Mouse (Mus musculus) gastrocnemius, postnatal 14 days (tissue): ENCODE measurements around the gene Gm21988. TPM values are rescaled to one million over a fixed set of nuclear protein-coding genes. Genes with fewer than 3 reads are reported as not detected.
A peak's percentile ranks its signal among the peaks of the same experiment; 100 is the strongest.

Experiments used
- DNase-seq: peaks from one replicate; pipeline ENCODE4 v3.0.0; 2021; ENCODE audit warnings: mixed read lengths
- intact Hi-C: fragments of 180-260 bp; cut with DNase I; formaldehyde crosslinking; loops from one replicate; pipeline ENCODE4 v1.15.1; 2025; ENCODE audit warnings: low total_unique reads
- long read RNA-seq, 2 experiments: library from polyadenylated mRNA; stranded (forward); transcript quantifications; one replicate each; pipeline ENCODE4 v2.0.0; 2021
- total RNA-seq, 2 experiments: library from RNA; stranded (reverse); gene quantifications; 2 replicates each; pipeline ENCODE4 v1.2.3; 2021

The Gm21988 gene
- 1 to 10 TPM; 2.6 to 2.7 TPM for total RNA-seq
- long read RNA-seq, experiment 1, partial matches to known transcripts: 5 of 7 reads
- long read RNA-seq, experiment 1, other reads (novel, unspliced or antisense): 2 of 7 reads
- long read RNA-seq, experiment 2, partial matches to known transcripts: 4 of 7 reads
- long read RNA-seq, experiment 2, other reads (novel, unspliced or antisense): 1 of 7 reads

DNA sequence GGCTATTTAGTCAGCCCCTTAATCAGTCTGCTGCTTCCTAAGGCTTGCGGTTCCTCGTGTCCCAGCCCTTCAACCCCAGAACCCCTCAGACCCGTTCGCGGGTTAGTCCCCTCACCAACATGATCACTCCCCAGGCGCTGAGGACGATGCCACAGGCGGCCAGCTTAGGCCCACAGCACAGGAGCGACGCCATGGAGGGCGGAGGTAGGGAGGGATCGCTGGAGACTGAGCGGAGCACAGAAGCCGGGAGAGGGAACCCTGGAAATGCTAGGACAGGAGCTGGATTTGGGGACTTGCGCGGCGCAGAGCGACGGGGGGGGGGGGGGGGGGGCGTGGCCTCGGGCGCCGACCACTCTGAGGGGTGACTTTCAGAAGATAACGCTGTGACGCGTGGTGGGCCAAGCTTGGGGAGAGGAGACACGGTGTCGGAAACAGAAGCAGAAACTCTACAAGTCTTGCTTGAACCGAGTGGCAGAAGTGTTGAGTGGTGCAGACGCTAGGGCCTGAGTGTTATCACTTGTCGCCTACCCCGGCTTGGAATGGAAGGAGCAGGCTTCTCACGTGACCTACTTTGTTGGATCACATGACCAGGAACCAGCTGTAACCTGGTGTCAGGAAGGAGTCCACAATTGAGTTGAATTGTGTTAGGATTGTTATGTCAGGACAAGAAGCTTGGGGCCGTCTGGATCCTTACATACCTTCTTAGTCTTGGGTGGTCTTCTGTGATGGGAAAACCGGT, at the start of gene Gm21988, which contains the start of gene Rnasek:
TSS of gene Gm21988 (minus strand) at position 290 of the 739 bp plus-strand sequence.
TSS of gene Rnasek (minus strand) at position 302 of the 739 bp plus-strand sequence.
- intact Hi-C loops: no loop called here
- peak; percentile 62 for DNase-seq

DNA sequence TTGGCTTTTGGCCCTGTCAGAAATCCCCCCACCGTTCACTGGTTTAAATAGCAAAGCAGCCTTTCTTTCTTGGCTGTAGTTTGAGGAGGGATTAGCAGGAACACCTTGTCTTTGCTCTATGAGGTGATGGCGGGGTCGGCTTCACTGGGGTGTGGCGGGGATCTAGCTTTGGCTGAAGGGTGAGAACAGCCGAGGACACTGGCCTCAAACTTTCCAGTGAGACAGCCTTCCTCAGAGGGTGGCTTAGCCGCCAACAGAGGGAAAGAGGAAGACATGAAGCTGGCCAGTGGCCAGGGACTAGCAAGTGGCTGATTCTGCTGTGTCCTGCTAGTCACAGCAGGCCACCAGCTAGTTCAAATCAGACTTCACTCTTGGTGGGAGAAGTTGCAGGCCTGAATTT, 49.6 kb upstream of the Gm21988 start:
- intact Hi-C loops: no loop called here

DNA sequence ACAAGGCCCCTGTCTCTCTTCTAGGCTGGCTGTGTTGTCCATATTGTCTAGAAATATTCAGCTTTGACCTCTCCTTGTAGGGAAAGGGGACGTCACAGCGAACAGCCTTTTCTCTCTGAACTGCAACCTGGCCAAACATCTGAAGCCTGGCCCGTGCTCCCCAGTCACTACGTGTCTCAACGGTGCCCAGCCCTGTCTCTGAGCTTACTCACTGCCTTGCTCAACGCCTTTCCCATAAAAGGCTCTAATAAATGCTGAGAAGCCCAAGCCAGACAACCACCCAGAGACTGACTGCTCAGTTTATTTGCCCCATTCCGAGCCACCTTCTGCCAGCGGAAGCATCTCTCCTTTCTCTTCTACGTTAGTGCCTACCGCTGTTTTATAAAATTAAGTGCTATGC, 48.5 kb upstream of the Gm21988 start:
- no peak for DNase-seq
- intact Hi-C loops: no loop called here

More for the DNA sequence above, 49.6 kb upstream of the Gm21988 start:
- DNase-seq: peak; percentile 25

DNA sequence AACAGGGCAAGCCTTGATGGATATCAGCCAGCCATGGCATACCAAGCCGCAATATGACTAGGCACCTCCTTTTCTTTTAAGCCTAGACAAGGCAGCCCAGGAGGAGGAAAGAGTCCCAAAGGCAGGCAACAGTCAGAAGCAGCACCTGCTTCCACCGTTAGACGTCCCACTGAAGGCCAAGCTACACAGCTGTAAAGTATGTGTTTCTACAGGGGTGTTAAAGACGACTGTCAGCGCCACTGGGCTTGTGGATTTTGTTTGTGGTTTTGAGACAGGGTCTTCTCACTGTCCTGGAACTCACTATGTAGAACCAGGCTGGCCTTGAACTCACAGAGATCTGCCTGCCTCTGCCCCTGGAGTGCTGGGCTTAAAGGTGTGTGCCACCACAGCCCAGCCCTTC, 46.1 kb upstream of the Gm21988 start:
- intact Hi-C loops: no loop called here
- no peak for DNase-seq

DNA sequence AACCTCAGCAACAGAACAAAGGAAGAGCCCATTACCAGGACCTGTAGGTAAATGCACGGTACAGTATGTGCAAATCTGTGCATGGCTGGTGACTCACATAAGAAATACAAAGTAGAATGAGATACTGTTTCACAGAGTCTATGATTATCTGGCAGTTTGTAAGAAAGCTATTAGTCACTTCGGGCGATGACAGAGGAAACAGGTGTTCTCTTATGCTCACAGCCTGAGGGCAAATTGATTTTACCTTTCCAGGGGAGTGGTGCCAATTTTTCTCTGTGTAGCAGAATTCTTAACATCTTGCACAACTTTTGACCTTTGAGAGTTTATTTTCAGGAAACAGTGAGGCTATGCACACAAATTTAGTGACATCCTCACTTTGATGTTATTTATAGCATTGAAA, 45.1 kb upstream of the Gm21988 start:
- intact Hi-C loops: no loop called here
- no peak for DNase-seq

DNA sequence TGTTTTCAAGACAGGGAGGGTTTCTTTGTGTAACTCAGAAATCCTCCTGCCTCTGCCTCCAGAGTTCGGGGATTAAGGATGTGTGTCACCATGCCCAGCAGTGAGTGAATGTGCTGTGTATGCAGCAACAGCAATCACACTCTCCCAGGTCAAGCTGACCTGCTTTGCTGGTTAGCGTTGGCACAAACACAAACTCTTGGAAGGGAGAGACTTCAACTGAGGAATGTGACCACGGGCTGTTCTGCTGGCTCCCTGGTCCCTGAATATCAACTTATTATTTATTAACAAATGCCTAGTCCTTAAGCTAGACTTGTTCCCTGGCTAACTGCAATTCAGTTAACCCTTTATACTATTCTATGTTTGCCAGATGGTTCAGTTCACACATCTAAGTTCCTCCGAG, 44.0 kb upstream of the Gm21988 start:
- intact Hi-C loops: no loop called here
- DNase-seq: no peak

DNA sequence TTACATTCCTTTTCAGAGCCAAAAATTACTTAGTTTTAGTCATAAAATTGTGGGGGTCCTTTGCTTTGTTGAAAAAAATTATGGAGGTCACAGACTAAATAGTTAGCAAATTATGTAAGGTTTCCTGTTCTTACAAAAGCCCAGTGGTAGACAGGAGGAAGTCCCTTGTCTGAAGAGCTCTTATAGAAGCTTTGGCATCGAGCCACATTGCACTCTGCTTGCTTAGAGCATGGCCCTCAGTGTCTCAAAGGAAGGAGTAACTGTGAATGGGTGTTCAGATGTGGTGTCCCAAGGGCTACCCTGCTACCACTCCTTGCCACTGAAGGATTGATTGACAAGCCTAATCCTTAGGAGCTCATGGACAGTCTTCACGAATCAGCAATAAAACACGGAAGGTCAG, 40.8 kb upstream of the Gm21988 start:
- intact Hi-C loops: no loop called here
- peak; percentile 13 for DNase-seq

DNA sequence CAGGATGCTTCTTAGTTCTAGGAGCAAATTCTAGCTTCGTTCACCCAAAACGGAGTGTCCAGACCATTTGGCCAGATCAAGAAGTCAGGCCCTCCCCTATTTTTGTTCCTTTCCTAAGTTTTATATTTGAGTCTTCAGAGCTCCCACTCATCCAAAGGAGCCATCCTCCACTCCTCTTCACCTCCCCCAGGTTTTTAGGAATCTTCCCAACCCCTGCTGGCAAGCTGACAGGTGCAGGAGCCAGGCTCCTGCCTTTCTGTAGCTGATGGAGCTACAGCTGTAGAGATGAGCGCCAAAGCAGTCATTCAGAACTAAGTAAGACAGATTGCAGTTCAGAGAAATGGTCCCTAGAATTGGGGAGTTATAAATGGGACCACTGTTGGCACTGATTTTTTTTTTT, 39.3 kb upstream of the Gm21988 start:
- intact Hi-C loops: no loop called here

DNA sequence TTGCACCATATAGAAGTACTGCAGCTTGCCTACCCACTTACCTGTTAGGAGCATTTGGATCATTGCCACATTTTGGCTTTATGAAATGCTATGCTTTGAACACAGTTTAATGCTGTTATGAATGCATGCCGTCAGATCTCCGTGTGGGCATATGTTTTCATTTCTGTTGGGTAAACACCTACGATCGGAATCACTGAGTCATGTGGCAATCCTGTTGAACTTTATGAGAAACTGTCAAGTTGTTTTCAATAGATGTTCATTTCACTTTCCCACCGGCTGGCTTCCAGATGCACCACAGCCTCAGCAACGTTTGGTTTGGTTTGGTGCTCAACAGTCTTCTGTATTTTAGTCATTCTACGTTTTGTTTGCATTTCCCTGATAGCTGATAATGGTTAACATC, 32.0 kb upstream of the Gm21988 start:
- intact Hi-C loops: no loop called here
- DNase-seq: no peak

More for the DNA sequence above, 39.3 kb upstream of the Gm21988 start:
- no peak for DNase-seq

DNA sequence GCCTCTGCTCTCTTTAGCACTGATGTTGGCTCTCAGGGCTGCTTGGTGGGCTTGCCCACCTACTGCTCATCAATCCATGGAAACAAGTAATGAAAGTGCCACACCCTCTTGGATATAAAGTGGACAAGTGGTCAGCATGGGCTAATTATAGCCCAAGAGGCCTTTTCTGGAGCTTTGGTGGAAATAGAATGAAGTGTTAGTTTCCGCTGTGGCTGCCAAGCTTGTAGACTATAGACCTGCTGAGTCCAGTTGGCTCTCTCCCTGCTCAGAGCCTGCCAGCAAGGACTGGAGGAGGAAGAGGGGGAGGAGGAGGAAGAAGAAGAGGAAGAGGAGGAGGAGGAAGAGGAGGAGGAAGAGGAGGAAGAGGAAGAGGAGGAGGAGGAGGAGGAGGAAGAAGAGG, 26.8 kb upstream of the Gm21988 start:
- intact Hi-C loops: no loop called here

DNA sequence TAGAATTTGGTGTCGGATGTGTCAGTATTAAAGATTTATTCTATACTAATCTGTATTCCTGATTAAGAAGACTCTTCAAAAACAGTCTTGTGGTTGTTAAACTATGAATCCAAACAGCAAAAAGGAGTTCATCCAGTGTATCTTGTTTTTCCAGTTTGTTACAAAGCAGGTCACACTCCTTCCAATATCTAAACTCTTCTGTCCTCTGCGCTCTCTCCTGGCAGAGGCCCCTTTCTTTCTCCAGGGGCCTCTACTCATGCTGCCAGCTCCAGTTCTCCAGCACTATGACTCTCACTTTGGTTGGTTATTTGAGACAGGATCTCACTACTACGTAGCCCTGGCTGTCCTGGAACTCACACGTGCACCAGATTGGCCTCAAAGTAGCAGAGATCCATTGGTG, 26.2 kb upstream of the Gm21988 start:
- intact Hi-C loops: no loop called here
- no peak for DNase-seq

More for the DNA sequence above, 26.8 kb upstream of the Gm21988 start:
- DNase-seq: peak; percentile 35

DNA sequence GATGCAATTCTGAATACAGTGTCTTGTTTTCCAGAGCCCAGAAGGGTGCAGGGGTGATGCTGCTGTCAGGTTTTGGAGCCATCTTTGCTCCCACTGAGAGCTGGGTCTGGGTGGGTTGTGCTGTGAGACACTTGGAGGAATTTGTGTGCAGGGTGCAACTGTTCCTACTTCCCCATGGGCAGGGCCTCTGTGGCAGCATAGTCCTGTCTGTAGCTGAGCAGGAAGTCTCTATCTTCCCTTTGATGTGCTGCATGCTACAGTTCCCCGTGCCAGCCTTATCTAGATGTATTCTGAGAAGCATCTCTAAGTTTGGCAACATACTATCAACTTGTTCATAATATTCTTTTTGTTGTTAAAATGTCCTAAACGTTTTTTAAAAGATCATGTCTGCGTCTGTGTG, 25.6 kb upstream of the Gm21988 start:
- intact Hi-C loops: no loop called here
- DNase-seq: no peak

DNA sequence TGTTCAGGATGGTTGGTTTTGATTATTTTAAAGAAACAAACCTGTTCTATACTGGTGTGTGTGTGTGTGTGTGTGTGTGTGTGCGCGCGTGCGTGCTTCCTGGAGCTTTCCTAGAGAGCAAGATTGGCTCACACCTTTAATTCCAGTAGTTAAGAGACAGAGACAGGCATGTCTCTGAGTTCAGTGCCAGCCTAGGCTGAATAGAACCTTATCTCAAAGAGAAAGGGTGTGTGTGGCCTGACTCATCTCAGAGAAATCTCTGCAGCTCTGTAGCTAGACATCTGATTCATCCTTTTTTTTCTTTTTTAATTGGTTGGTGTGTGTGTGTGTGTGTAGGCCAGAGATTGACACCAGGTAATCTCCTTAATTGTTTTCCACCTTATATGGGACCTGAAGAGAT, 19.4 kb upstream of the Gm21988 start:
- DNase-seq: no peak
- intact Hi-C loops: no loop called here

DNA sequence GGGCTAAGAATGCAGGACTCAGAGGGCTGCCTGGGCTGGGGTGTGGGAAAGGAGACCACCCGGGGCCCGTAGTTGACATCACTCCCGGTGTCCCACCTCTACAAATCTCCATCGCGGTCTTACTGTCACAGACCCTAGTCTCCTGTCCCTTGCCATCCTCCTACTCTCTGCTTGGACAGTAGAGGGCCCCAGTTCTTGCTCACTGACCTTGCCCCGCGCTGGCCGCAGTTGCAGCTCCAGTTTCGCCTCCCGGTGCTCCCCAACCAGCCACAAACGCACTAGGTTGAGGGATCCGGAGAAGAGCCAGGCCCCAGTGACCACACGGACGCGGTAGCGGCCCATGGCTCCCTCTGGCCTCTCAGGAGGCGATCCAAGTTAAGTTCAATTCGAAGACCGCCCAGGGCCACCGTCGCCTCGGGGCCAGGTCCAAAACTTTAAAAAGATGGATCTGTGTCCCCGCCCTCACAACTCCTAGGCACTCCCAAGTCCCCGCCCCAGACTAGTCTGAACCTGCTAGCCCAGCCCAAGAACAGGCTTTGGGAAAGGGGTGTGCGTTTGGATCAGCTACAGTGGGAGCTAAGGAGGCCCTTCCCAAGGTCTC, 15.4 kb upstream of the Gm21988 start, which contains the start of gene Alox12:
TSS of gene Alox12 (minus strand) at position 423 of the 601 bp plus-strand sequence.
- intact Hi-C loops: loop anchor here (5.0 kb wide), 1 partner anchor 57 kb away; no protein-coding TSS in a partner anchor

DNA sequence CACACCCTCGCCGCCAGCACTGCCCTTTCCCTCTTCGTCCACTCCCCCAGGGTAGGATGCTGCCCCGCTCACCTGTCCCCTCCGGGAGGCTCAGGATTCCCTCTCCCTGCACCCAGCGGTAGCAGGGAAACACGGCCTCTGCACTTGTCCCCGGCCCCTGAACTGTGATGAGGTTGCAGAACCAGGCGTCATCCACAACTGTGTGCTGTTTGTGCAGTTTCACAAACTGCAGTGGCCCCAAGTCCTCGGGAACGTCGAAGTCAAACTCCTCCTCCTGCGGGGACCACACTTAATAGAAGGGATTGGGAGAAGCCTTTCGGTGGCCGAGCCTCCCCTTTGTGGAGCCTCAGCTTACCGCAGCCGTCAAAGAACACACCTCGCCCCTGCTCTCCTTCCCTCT, 14.7 kb upstream of the Gm21988 start:
- no peak for DNase-seq
- intact Hi-C loops: loop anchor here (5.0 kb wide), 1 partner anchor 58 kb away; no protein-coding TSS in a partner anchor

More for the DNA sequence above, 15.4 kb upstream of the Gm21988 start, which contains the start of gene Alox12:
- peak; percentile 38 for DNase-seq

DNA sequence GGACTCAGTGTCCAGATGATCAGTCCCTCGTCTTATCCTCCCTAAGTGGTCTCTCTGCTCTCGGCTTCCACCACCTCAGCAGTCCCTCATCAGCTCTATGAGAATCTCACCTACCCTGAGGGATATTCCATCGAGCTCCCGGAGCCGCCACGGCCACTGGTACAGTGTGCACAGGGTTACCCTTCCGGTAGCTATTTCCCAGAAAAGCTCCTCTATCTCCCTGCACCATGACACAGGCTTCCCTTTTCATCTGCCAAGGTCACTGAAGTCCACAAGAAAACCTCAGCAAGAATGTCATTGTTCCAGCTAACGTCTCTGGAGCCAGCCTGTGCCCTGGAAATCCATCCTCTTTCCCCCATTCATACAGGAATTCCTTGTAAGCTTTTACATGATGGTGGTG, 12.2 kb upstream of the Gm21988 start:
- no peak for DNase-seq
- intact Hi-C loops: loop anchor here (5.0 kb wide), 1 partner anchor 60 kb away; no protein-coding TSS in a partner anchor

DNA sequence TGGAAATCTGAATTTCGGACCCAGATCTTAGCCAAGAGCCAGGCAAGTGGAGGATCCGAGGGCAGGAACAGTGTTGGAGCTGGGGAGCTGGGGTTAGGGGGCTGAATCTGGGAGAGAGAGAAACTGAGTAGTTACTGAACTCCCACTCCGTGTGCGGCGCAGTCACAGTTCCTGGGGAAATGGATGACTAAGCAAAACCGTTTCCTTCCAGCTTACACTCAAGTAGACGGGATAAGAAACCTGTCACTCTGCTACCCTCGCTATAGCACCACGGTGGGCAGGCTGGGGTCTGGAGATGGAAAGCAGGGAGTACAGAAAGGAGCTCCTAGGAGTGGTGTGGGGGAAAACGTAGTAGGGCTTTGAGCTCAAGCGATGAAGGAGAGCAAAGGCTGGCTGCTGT, 10.5 kb upstream of the Gm21988 start:
- no peak for DNase-seq
- intact Hi-C loops: loop anchor here (5.0 kb wide), 1 partner anchor 62 kb away; no protein-coding TSS in a partner anchor

DNA sequence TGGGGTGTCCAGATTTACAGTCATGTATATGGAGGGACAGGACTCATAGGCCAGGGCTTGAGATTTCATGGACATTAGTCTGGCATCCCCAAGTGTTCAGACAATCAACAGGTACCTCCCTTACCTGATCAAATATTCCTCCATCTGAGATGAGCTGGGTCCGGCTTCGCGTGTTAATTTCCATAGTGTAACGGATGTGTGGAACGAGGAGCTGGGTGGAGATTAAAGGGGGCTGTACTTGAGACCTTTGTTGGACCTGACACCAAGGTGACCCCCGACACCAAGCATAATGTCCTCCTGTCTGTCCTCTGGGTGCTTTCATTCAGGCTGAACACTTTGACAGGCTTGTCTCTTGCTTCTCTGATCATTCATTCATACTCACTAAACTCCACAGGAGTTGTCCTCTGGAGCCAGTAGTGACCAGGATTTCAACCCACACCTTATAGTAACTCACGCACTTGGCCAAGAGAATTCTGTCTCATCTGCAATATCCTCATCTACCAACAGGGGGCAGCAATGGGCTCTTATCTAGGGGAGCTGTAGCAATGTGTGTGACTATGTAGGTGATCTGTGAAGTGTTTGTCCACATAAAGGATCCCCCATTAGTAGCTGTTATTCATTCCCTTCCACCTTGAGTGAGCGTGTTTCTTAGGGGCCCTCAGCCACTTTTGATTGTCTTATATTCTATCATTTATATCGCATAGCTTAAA, 7.7 kb upstream of the Gm21988 start:
- DNase-seq: no peak
- intact Hi-C loops: no loop called here

DNA sequence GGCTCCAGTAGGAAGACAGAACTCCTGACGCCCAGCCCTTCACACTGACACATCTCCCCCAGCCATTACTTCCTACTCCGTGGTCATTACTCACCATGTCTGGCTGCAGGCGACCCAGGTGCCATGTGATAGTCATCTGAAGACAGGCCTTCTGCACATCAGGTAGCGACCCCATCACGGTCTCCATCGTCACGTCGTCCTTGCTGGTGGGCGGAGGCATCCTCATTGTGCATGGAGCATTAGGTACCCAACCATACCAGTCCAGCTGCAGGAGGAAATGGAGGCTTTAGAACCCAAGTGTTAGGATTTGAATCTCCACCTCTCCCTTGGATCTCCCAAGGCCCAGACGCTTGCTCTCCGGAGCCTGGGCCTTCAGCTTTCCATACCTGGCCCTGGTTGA, 3.0 kb upstream of the Gm21988 start:
- DNase-seq: no peak
- intact Hi-C loops: no loop called here
